13 mouse cellular contexts compared by ENCODE assay signal in the genomic region with DNA sequence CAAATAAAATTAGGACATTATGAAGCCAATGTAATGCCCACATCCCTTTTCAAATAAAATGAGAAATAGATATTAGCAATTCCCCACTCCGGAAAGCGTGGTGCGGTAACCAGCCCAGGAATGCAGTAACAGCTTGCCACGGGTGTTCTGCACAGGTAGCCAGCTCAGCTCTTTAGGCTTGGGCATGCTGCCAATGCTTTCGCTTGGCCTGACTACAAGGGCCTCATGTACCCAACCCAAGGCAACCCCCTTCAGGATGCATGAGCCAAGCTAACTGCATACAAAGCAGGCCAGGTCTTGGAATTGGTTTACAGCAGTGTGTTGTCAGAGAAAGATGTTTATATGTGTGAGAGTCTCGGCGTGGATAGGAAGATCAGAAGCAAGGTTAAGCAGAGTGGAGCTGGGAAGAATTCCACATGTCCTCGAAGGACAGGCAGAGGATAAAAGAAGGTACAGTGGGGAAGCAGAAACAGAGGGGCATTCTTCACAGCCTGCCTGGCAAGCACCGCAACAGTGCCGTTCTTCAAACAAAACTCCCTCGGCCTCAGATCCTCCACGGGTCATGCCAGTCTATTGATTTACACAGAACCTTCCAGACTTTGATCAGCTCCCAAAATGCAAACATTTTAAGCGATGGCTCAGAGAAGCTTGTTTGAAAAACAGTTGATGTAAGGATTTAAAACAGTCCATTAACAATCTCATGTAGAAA.
A peak's percentile ranks its signal among the peaks of the same experiment; 100 is the strongest.
DNase-seq lines count a peak whose midpoint lies in the region; ATAC-seq and TF ChIP-seq lines count a peak whose summit lies in the region.
"Had no signal": no experiment of that assay in that cellular context is flagged by ENCODE, and none has a peak within 500 bp of the region (broad histone marks: within the 10 kb centered on the region; RNA-seq: fewer than 3 reads in every experiment).

No protein-coding gene starts in this region.

- H3K27me3 ChIP-seq in heart, embryonic 11.5 days (ENCODE audit: control insufficient read depth, insufficient read depth, low read length): no peaks in the 10 kb centered on the region
- H3K27me3 ChIP-seq in neural tube, embryonic 15.5 days (replicated peaks): peaks cover 17% of the 10 kb centered on the region; the same call in 1 of the 2 replicates
- no peaks in the 10 kb centered on the region; the same call in 1 of the 2 replicates for H3K27me3 ChIP-seq in forebrain, postnatal 0 days (ENCODE audit: insufficient read depth, low read length)
- H3K27me3 ChIP-seq in midbrain, postnatal 0 days (ENCODE audit: insufficient read depth, low read length): no peaks in the 10 kb centered on the region; the same call in 1 of the 2 replicates
- H3K27me3 ChIP-seq: CH12.LX; embryonic facial prominence, embryonic 15.5 days; heart, embryonic 15.5 days had no signal

- no peak overlapping the region for H3K4me2 ChIP-seq in heart, embryonic 11.5 days
- no peak overlapping the region for H3K4me2 ChIP-seq in neural tube, embryonic 15.5 days
- H3K4me2 ChIP-seq in forebrain, postnatal 0 days (ENCODE audit: low read depth): no peak overlapping the region
- H3K4me2 ChIP-seq in midbrain, postnatal 0 days (ENCODE audit: low read depth, low read length, poor library complexity, severe bottlenecking): no peak overlapping the region
- H3K4me2 ChIP-seq: embryonic facial prominence, embryonic 15.5 days; heart, embryonic 15.5 days had no signal

- H3K9me3 ChIP-seq in heart, embryonic 11.5 days (replicated peaks; ENCODE audit: control insufficient read depth, low read length): no peaks in the 10 kb centered on the region
- no peaks in the 10 kb centered on the region for H3K9me3 ChIP-seq in neural tube, embryonic 15.5 days (replicated peaks)
- H3K9me3 ChIP-seq in forebrain, postnatal 0 days (ENCODE audit: low read length): no peaks in the 10 kb centered on the region
- H3K9me3 ChIP-seq in midbrain, postnatal 0 days (ENCODE audit: low read length): no peaks in the 10 kb centered on the region
- H3K9me3 ChIP-seq: embryonic facial prominence, embryonic 15.5 days; heart, embryonic 15.5 days had no signal

- H3K27ac ChIP-seq in heart, embryonic 11.5 days (ENCODE audit: low read depth, low read length): no peak overlapping the region
- 0 out of 2 replicates have a peak overlapping the region, but pooled peaks have one; percentile 24 for H3K27ac ChIP-seq in neural tube, embryonic 15.5 days (replicated peaks)
- H3K27ac ChIP-seq in forebrain, postnatal 0 days (ENCODE audit: low read depth, low read length): no peak overlapping the region
- H3K27ac ChIP-seq in midbrain, postnatal 0 days (ENCODE audit: low read depth, low read length): no peak overlapping the region
- no peak overlapping the region for H3K27ac ChIP-seq in left cerebral cortex, adult 2 months
- H3K27ac ChIP-seq: embryonic facial prominence, embryonic 15.5 days; heart, embryonic 15.5 days had no signal

- intact Hi-C loops in heart, postnatal 10 days (cut with DNase I): no loop called here
- intact Hi-C loops in left cerebral cortex, adult 2 months (cut with DNase I): no loop called here

- no peaks in the 10 kb centered on the region for H3K4me1 ChIP-seq in heart, embryonic 11.5 days (ENCODE audit: control insufficient read depth, insufficient read depth, low read length)
- peaks cover 6% of the 10 kb centered on the region; the same call in 1 of the 2 replicates for H3K4me1 ChIP-seq in neural tube, embryonic 15.5 days
- no peaks in the 10 kb centered on the region for H3K4me1 ChIP-seq in forebrain, postnatal 0 days (ENCODE audit: insufficient read depth)
- no peaks in the 10 kb centered on the region for H3K4me1 ChIP-seq in midbrain, postnatal 0 days (ENCODE audit: insufficient read depth, low read length)
- H3K4me1 ChIP-seq: embryonic facial prominence, embryonic 15.5 days; heart, embryonic 15.5 days had no signal

- no peak overlapping the region for H3K4me3 ChIP-seq in heart, embryonic 11.5 days (ENCODE audit: low read depth, low read length)
- no peak overlapping the region for H3K4me3 ChIP-seq in neural tube, embryonic 15.5 days (replicated peaks)
- no peak overlapping the region for H3K4me3 ChIP-seq in forebrain, postnatal 0 days (ENCODE audit: low read depth, low read length)
- no peak overlapping the region for H3K4me3 ChIP-seq in midbrain, postnatal 0 days (ENCODE audit: low read depth, low read length)
- no peak overlapping the region for H3K4me3 ChIP-seq in left cerebral cortex, adult 2 months
- H3K4me3 ChIP-seq: embryonic facial prominence, embryonic 15.5 days; heart, embryonic 15.5 days had no signal

- TF ChIP-seq CTCF in forebrain, postnatal 0 days (IDR thresholded peaks at IDR 0.05; ENCODE audit: low read depth): no peak
- no peak for TF ChIP-seq CTCF in midbrain, postnatal 0 days (IDR thresholded peaks at IDR 0.05)
- TF ChIP-seq CTCF in left cerebral cortex, adult 2 months (IDR thresholded peaks at IDR 0.05): no peak

- no peak for ATAC-seq in heart, embryonic 11.5 days (replicated peaks; ENCODE audit: insufficient number of reproducible peaks, low FRiP score, low TSS enrichment)
- ATAC-seq in neural tube, embryonic 15.5 days (ENCODE audit: low FRiP score): peak; percentile 53; the same call in 1 of the 2 replicates
- no peak for ATAC-seq in forebrain, postnatal 0 days
- no peak for ATAC-seq in midbrain, postnatal 0 days (ENCODE audit: low FRiP score)
- ATAC-seq in granulocyte monocyte progenitor cell, adult 5-6 weeks (replicated peaks; ENCODE audit: poor library complexity, severe bottlenecking): no peak

- no peaks in the 10 kb centered on the region for H3K36me3 ChIP-seq in heart, embryonic 11.5 days (ENCODE audit: control insufficient read depth, insufficient read depth, low read length)
- no peaks in the 10 kb centered on the region for H3K36me3 ChIP-seq in neural tube, embryonic 15.5 days
- no peaks in the 10 kb centered on the region for H3K36me3 ChIP-seq in forebrain, postnatal 0 days (ENCODE audit: insufficient read depth)
- no peaks in the 10 kb centered on the region for H3K36me3 ChIP-seq in midbrain, postnatal 0 days (ENCODE audit: insufficient read depth, low read length)
- H3K36me3 ChIP-seq: embryonic facial prominence, embryonic 15.5 days; heart, embryonic 15.5 days had no signal

- H3K9ac ChIP-seq in heart, embryonic 11.5 days (ENCODE audit: low read depth, low read length): no peak overlapping the region
- H3K9ac ChIP-seq in neural tube, embryonic 15.5 days (replicated peaks): no peak overlapping the region
- H3K9ac ChIP-seq in forebrain, postnatal 0 days: no peak overlapping the region
- H3K9ac ChIP-seq in midbrain, postnatal 0 days (replicated peaks; ENCODE audit: low read length, poor library complexity, severe bottlenecking): no peak overlapping the region
- H3K9ac ChIP-seq: embryonic facial prominence, embryonic 15.5 days; heart, embryonic 15.5 days had no signal

- peak; percentile 11 to 24 for DNase-seq in heart, postnatal 10 days
- DNase-seq in neural tube, embryonic 10.5 days (ENCODE audit: extremely low spot score, low spot score): no peak
- peak; percentile 12 for DNase-seq in forebrain, postnatal 0 days
- DNase-seq in midbrain, postnatal 0 days (ENCODE audit: low spot score): peak; percentile 62
- no peak for DNase-seq in left cerebral cortex, adult 2 months (ENCODE audit: extremely low spot score in 1 of 2, low spot score in 2 of 2)
- DNase-seq: layer of hippocampus, postnatal 36 days; spleen, adult 18-20 months had no signal

- WGBS in heart, embryonic 11.5 days (ENCODE audit: insufficient replicate concordance): 81% methylated on average over 13 of the region's 13 CpGs
- 62% methylated on average over 13 of the region's 13 CpGs for WGBS in neural tube, embryonic 15.5 days
- WGBS in forebrain, postnatal 0 days: 36% methylated on average over 13 of the region's 13 CpGs
- WGBS in midbrain, postnatal 0 days: 59% methylated on average over 13 of the region's 13 CpGs

Comparison
In these comparisons a context has a peak if more than half of its experiments do, and no peak if none do; other contexts are left out.
1. DNase-seq: peak in heart, postnatal 10 days (2 of 2), forebrain, postnatal 0 days (single experiment) and midbrain, postnatal 0 days (single experiment); none in neural tube, embryonic 10.5 days (single experiment) and left cerebral cortex, adult 2 months (0 of 2).